Mouse (Mus musculus): ENCODE data around the gene Olfr1510. TPM values are rescaled to one million over a fixed set of nuclear protein-coding genes. Genes with fewer than 3 reads are reported as not detected.
"Not testable (repeated sequence)": the region's sequence is repeated elsewhere in the genome, so short reads cannot be mapped to it uniquely, and the experiment has no call there.

Gene Olfr1510
- 0.26 and 0.65 TPM in 2 replicates for polyA plus RNA-seq (2015; fragmentation: Nextera tagmentation; extraction: Ambion mirVana)

DNA sequence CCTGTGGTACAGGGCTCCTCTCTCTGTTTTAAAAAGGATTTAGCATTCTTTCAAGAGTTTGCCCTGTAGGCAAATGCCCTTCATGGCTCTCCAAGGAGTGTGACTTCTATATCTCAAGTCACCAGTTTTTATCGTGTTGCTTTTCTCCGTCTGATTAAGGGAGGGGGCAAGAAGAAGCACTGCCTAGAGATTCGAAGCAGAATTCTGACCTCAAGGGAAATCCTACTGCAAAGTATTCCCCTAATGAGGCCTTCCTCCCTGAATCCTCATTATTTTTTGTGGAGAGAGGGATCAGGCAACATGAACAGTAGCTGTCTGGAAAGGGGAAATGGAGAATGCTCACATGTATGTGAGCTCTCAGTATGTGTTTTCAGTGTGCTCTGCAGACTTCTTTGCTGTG is at the start of gene Olfr1510:
Olfr1510 (minus strand) TSS at position 101 of the 400 bp plus-strand sequence.
- H3K27me3 ChIP-seq: no peaks in the 10 kb centered on the region
- no peaks in the 10 kb centered on the region for H3K9me3 ChIP-seq (replicated peaks)
- no peaks in the 10 kb centered on the region for H3K4me1 ChIP-seq
- ATAC-seq (ENCODE audit: insufficient number of reproducible peaks, low FRiP score, low TSS enrichment, low read depth): no peak
- no peaks in the 10 kb centered on the region for H3K36me3 ChIP-seq
- H3K4me2 ChIP-seq (replicated peaks): no peak within 1 kb of the TSS
- no peak within 1 kb of the TSS for H3K4me3 ChIP-seq (replicated peaks)
- H3K27ac ChIP-seq (replicated peaks): no peak within 1 kb of the TSS
- no peak within 1 kb of the TSS for H3K9ac ChIP-seq
- WGBS: 80% methylated on average over 3 of the region's 3 CpGs

DNA sequence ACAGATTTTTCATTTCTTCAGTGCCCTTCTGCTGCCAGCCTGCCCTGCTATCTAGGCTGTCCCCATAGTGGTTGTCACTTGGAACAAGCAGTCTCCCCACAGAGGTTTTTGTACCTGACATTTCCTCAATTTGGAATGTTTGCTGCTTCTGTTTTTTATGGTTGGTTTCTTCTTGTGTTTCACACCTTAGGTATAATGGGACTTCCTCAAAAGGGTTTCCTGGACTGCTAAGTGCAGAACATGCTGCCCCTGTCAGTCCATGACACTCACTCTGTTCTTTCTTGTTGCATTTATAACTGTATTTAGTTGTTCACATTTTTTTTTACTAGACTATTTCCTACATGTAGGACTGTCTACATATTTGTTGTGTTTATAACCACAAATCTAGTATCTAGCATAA is 47.8 kb upstream of the Olfr1510 start:
- Histone ChIP-seq H3K27me3 (no peaks in the 10 kb centered on the region), H3K9me3 (replicated peaks) (no peaks in the 10 kb centered on the region), H3K4me2 (replicated peaks) (no peak overlapping the region), H3K9ac (no peak overlapping the region), H3K27ac (replicated peaks) (no peak overlapping the region), H3K36me3 (no peaks in the 10 kb centered on the region), H3K4me3 (replicated peaks) (no peak overlapping the region), H3K4me1 (no peaks in the 10 kb centered on the region)
- no peak for ATAC-seq (ENCODE audit: insufficient number of reproducible peaks, low FRiP score, low TSS enrichment, low read depth)

DNA sequence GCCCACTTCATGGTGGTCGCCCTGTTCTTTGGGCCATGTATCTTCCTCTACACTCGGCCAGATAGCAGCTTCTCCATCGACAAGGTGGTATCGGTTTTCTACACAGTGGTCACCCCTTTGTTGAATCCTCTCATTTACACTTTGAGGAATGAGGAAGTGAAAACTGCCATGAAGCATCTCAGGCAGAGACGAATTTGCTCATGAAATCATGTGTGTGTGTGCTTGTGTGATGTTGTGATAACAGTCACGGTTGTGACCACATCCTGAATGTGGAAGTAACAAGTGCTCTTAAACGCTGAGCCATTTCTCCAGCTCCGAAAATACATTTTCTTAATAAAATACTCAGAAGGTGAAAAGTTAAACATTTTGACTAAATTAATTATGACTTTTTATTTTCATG is 37.0 kb upstream of the Olfr1510 start:
- H3K27ac ChIP-seq (replicated peaks): no peak overlapping the region
- WGBS: 88% methylated on average over 8 of the region's 8 CpGs
- no peak overlapping the region for H3K9ac ChIP-seq
- H3K4me3 ChIP-seq (replicated peaks): no peak overlapping the region
- ATAC-seq (ENCODE audit: insufficient number of reproducible peaks, low FRiP score, low TSS enrichment, low read depth): no peak
- H3K36me3 ChIP-seq: no peaks in the 10 kb centered on the region
- H3K4me1 ChIP-seq: no peaks in the 10 kb centered on the region
- no peaks in the 10 kb centered on the region for H3K27me3 ChIP-seq
- H3K4me2 ChIP-seq (replicated peaks): no peak overlapping the region
- no peaks in the 10 kb centered on the region for H3K9me3 ChIP-seq (replicated peaks)

DNA sequence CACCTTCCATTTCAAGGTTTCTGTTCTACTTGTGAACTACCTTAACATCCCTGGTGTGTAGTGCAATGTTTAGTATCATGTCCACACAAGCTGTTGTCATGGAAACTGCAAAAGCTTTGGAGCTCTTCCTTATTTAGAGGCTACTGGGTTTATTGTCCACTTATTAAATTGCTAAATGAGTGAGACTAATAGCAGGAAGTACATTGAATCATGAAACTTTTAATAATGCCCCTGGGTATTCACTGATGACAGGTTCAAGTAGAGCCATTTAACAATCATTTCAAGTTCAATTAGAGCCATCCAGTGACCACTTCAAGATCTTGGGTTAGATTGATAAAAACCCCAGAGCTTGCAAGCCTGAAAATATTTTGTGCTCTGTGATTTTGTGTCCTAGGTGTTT is 28.5 kb upstream of the Olfr1510 start, which contains the start of gene Olfr1509:
Olfr1509 (plus strand) TSS at position 301 of the 400 bp plus-strand sequence.
- Histone ChIP-seq H3K36me3 (no peaks in the 10 kb centered on the region), H3K9ac (no peak within 1 kb of the TSS), H3K4me2 (replicated peaks) (no peak within 1 kb of the TSS), H3K4me1 (no peaks in the 10 kb centered on the region), H3K4me3 (replicated peaks) (no peak within 1 kb of the TSS), H3K27ac (replicated peaks) (no peak within 1 kb of the TSS), H3K9me3 (replicated peaks) (no peaks in the 10 kb centered on the region), H3K27me3 (no peaks in the 10 kb centered on the region)
- ATAC-seq (ENCODE audit: insufficient number of reproducible peaks, low FRiP score, low TSS enrichment, low read depth): no peak

DNA sequence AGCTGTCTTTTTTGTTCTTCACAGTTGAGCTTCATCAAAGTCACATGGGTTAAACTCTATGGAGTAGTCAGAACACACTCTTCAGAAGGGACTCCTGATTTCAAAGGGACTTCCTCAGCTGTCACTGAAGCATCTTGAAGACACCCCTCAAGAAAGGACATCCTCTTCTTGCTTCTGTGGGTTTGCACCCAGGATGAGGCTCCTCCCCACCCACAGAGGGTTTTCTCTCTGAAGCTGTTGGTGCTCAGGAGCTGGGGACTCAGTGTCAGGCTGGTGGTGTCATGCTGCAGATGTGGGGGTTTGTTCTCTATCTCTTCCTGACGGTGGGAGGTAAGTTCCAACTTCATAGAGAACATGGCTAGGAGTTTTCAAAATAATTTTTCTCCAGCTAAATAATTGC is 13.5 kb upstream of the Olfr1510 start:
- ATAC-seq (ENCODE audit: insufficient number of reproducible peaks, low FRiP score, low TSS enrichment, low read depth): no peak
- Histone ChIP-seq H3K4me3 (replicated peaks) (no peak overlapping the region), H3K4me1 (no peaks in the 10 kb centered on the region), H3K36me3 (no peaks in the 10 kb centered on the region), H3K9ac (no peak overlapping the region), H3K27ac (replicated peaks) (no peak overlapping the region), H3K27me3 (no peaks in the 10 kb centered on the region), H3K9me3 (replicated peaks) (no peaks in the 10 kb centered on the region), H3K4me2 (replicated peaks) (no peak overlapping the region)
- 96% methylated on average over 1 of the region's 1 CpGs for WGBS

DNA sequence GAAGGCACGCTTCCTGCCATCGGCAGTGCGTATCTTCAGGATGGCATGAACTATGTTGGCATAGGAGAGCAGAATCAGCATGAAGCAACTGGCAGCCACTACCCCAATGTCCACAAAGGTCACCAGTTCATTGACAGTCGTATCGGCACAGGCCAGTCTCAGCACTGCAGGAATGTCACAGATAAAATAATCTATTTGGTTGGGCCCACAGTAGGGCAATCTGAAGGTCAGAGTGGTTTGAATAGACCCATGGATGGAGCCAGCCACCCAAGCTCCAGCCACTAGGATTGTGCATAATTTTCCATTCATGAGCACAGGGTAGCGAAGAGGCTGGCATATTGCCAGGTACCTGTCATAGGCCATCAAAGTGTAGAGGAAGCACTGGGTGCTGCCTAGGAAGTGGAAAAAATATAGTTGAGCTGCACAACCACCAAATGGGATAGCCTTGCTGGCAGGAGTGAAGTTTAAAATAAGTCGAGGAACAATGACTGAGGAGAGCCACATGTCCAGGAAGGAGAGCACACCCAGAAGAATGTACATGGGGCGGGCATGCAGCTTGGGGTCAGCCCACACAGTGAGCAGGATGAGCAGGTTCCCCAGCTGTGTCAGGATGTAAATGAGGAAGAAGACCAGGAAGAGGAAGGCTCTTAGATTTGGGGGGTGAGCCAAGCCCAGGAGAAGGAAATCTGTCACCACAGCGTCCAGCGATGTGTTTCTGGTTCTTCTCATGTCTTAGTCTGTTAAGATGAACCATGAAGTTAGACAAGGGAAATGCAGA is 3.8 kb downstream of the Olfr1510 start:
- H3K36me3 ChIP-seq; H3K9me3 ChIP-seq (replicated peaks); H3K9ac ChIP-seq; H3K4me2 ChIP-seq (replicated peaks); H3K27me3 ChIP-seq; H3K4me1 ChIP-seq; ATAC-seq (ENCODE audit: insufficient number of reproducible peaks, low FRiP score, low TSS enrichment, low read depth); H3K4me3 ChIP-seq (replicated peaks); H3K27ac ChIP-seq (replicated peaks): not testable (repeated sequence)
- WGBS: 74% methylated on average over 7 of the region's 10 CpGs

DNA sequence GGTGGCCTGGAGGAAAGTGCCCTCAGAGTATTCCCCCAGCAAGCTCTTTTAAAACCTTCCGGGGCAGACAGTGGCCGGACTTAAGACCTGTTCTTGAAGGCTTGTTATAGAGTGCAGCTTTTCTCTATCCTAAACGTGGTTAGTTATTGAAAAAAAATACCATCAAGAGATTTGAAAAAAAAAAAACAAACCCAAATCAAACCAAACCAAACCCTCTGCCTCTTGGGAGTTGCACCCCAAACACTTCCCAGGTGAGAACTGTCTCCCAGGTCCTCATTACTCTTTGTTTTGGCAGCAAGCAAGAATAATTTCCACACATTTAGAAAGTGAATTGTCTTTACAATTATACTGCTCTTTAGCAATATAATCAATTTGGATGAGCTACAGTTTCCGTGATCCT is 16.9 kb downstream of the Olfr1510 start, which contains the start of gene Olfr1511:
Olfr1511 (minus strand) TSS at position 101 of the 400 bp plus-strand sequence.
- Histone ChIP-seq H3K27me3 (no peaks in the 10 kb centered on the region), H3K4me2 (replicated peaks) (no peak within 1 kb of the TSS), H3K27ac (replicated peaks) (no peak within 1 kb of the TSS), H3K4me1 (no peaks in the 10 kb centered on the region), H3K4me3 (replicated peaks) (no peak within 1 kb of the TSS), H3K36me3 (no peaks in the 10 kb centered on the region), H3K9me3 (replicated peaks) (no peaks in the 10 kb centered on the region), H3K9ac (no peak within 1 kb of the TSS)
- 71% methylated on average over 4 of the region's 4 CpGs for WGBS
- no peak for ATAC-seq (ENCODE audit: insufficient number of reproducible peaks, low FRiP score, low TSS enrichment, low read depth)

DNA sequence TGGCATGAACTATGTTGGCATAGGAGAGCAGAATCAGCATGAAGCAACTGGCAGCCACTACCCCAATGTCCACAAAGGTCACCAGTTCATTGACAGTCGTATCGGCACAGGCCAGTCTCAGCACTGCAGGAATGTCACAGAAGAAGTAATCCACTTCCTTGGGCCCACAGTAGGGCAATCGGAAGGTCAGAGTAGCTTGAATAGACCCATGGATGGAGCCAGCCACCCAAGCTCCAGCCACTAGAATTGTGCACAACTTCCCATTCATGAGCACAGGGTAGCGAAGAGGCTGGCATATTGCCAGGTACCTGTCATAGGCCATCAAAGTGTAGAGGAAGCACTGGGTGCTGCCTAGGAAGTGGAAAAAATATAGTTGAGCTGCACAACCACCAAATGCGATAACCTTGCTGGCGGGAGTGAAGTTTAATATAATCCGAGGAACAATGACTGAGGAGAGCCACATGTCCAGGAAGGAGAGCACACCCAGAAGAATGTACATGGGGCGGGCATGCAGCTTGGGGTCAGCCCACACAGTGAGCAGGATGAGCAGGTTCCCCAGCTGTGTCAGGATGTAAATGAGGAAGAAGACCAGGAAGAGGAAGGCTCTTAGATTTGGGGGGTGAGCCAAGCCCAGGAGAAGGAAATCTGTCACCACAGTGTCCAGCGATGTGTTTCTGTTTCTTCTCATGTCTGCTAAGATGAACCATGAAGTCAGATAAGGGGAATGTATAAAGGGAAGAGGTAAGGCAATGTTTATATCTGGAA is 23.9 kb downstream of the Olfr1510 start:
- H3K4me3 ChIP-seq (replicated peaks); H3K27ac ChIP-seq (replicated peaks); H3K27me3 ChIP-seq; H3K4me2 ChIP-seq (replicated peaks); H3K4me1 ChIP-seq; H3K9ac ChIP-seq; H3K9me3 ChIP-seq (replicated peaks); H3K36me3 ChIP-seq; ATAC-seq (ENCODE audit: insufficient number of reproducible peaks, low FRiP score, low TSS enrichment, low read depth): not testable (repeated sequence)
- 88% methylated on average over 9 of the region's 9 CpGs for WGBS

DNA sequence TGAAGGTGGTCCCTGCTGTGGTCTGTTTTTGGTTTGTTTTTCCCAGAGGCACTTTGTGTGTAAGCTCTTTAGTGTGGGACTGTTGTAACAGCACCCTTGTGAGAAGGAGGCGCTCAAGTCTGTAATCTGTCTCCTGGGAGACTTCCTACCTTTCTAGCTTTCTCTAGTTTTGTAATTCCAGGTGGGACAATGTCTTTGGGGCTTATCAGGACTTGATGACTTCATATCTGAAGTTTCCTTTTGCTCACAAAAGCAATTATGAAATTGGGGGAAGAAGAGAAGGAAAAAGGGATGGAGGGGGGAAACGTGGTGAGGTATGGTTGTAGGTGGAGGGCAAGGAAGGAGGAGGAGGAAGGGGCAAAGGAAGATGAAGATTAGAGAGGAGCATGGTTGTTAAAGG is 35.1 kb downstream of the Olfr1510 start, which contains the start of gene Olfr1512:
Olfr1512 (minus strand) TSS at position 101 of the 400 bp plus-strand sequence.
- Histone ChIP-seq H3K27me3 (no peaks in the 10 kb centered on the region), H3K9me3 (replicated peaks) (no peaks in the 10 kb centered on the region), H3K4me1 (no peaks in the 10 kb centered on the region), H3K9ac (no peak within 1 kb of the TSS), H3K4me3 (replicated peaks) (no peak within 1 kb of the TSS), H3K4me2 (replicated peaks) (no peak within 1 kb of the TSS), H3K36me3 (no peaks in the 10 kb centered on the region), H3K27ac (replicated peaks) (no peak within 1 kb of the TSS)
- ATAC-seq (ENCODE audit: insufficient number of reproducible peaks, low FRiP score, low TSS enrichment, low read depth): no peak
- 69% methylated on average over 2 of the region's 2 CpGs for WGBS

DNA sequence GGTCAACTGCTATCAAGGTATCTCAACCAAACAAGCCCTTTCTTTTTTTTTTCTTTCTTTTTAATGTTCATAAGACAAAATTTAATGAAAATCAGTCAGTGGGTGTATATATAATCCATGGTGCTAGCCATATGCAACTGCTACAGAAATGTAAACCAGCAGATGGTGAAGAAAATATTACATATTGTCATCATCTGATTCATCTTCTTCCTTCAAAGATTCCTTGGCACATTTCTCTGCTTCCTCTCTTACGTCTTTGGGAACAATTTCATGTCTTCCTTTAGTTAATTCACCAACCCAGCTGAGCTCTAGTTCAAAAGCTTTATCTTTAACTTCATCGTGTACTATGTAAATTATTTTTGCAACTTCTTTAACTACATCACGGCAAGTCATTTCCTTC is 45.4 kb downstream of the Olfr1510 start:
- no peaks in the 10 kb centered on the region for H3K9me3 ChIP-seq (replicated peaks)

More for the DNA sequence above, 45.4 kb downstream of the Olfr1510 start:
- H3K4me1 ChIP-seq: no peaks in the 10 kb centered on the region
- no peak overlapping the region for H3K4me2 ChIP-seq (replicated peaks)
- 78% methylated on average over 3 of the region's 3 CpGs for WGBS
- H3K36me3 ChIP-seq: no peaks in the 10 kb centered on the region
- H3K27ac ChIP-seq (replicated peaks): no peak overlapping the region
- no peak overlapping the region for H3K9ac ChIP-seq
- no peak overlapping the region for H3K4me3 ChIP-seq (replicated peaks)
- no peak for ATAC-seq (ENCODE audit: insufficient number of reproducible peaks, low FRiP score, low TSS enrichment, low read depth)
- H3K27me3 ChIP-seq: no peaks in the 10 kb centered on the region
